In genomic region chr17:13175609-13176008, GRCm38 (mm10) we compare ENCODE assay signal across 22 mouse cellular contexts. TPM values are rescaled to one million over a fixed set of nuclear protein-coding genes. Genes with fewer than 3 reads are reported as not detected.
"Had no signal": no experiment of that assay in that cellular context is flagged by ENCODE, and none has a peak within 500 bp of the region (broad histone marks: within the 10 kb centered on the region; RNA-seq: fewer than 3 reads in every experiment).

No protein-coding gene starts in this region.

RNA-seq across cellular contexts. Expression of gene Unc93a, which starts 44.0 kb away (rescaled TPM):
- total RNA-seq: layer of hippocampus, postnatal 10 days; layer of hippocampus, postnatal 36 days had no signal
- polyA plus RNA-seq: kidney, embryonic 15.5 days; limb, embryonic 11.5 days; liver, embryonic 13.5 days; liver, embryonic 16.5 days; lung, embryonic 16.5 days; midbrain, embryonic 12.5 days; midbrain, embryonic 16.5 days; neural tube, embryonic 11.5 days; neural tube, embryonic 14.5 days; spleen, adult 2 months; stomach, embryonic 16.5 days; urinary bladder, adult 2 months had no signal

RNA-seq across cellular contexts. Expression of gene Smok2a, which starts 45.4 kb away (rescaled TPM):
- total RNA-seq: layer of hippocampus, adult 8-10 months; layer of hippocampus, postnatal 10 days; layer of hippocampus, postnatal 36 days; left cerebral cortex, adult 2 months; left cerebral cortex, postnatal 10 days; left cerebral cortex, postnatal 36 days; liver, adult 2 months had no signal
- polyA plus RNA-seq: kidney, embryonic 15.5 days; limb, embryonic 11.5 days; limb, embryonic 14.5 days; liver, adult 2 months; liver, embryonic 13.5 days; liver, embryonic 16.5 days; lung, adult 2 months; lung, embryonic 16.5 days; midbrain, embryonic 12.5 days; midbrain, embryonic 16.5 days; neural tube, embryonic 11.5 days; neural tube, embryonic 14.5 days; small intestine, adult 2 months; spleen, adult 2 months; stomach, embryonic 16.5 days; urinary bladder, adult 2 months had no signal

RNA-seq across cellular contexts. Expression of gene Smok2b, which starts 54.4 kb away (rescaled TPM):
- total RNA-seq: layer of hippocampus, adult 8-10 months; layer of hippocampus, postnatal 10 days; layer of hippocampus, postnatal 36 days; left cerebral cortex, adult 2 months; left cerebral cortex, postnatal 10 days; left cerebral cortex, postnatal 36 days; liver, adult 2 months had no signal
- polyA plus RNA-seq: kidney, embryonic 15.5 days; limb, embryonic 11.5 days; limb, embryonic 14.5 days; liver, adult 2 months; liver, embryonic 13.5 days; liver, embryonic 16.5 days; lung, adult 2 months; lung, embryonic 16.5 days; midbrain, embryonic 12.5 days; midbrain, embryonic 16.5 days; neural tube, embryonic 11.5 days; neural tube, embryonic 14.5 days; small intestine, adult 2 months; spleen, adult 2 months; stomach, embryonic 16.5 days; urinary bladder, adult 2 months had no signal
